Mouse (Mus musculus): ENCODE data around the gene Emc1.

DNA sequence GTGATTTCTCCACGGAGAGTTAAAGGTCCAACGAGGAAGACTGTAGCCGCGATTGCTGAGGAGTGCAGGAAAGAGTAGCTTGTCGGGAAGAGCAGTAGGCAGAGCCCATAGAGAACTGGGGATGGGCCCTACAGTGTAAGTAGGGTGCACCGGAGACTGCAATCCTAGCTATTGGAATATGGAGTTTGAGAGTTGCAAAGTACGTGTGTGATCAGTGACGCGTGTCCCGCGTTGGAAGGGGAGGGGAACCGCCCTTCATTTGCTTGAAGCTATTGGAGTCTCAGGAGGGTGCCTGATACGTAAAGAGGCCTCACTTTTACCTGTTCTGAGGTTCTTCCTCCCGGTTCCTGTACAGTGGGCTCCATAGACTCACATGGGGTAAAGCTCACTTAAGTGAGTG lies 40.7 kb upstream of the Emc1 start:
- TF ChIP-seq CTCF (IDR thresholded peaks at IDR 0.05; ENCODE audit: low read depth) (no peak), EP300 (IDR thresholded peaks at IDR 0.05; ENCODE audit: low read depth) (no peak)
